Mouse (Mus musculus) G1E (cell line): ENCODE results near the gene Vwa5b2.

ENCODE experiments used
- CTCF ChIP-seq: IDR thresholded peaks from 2 replicates; pipeline ENCODE4 v1.5.1; 2012; ENCODE audit warnings: low read depth, low read length, inconsistent platforms, mixed read lengths
- GATA1 ChIP-seq: IDR thresholded peaks from 2 replicates; pipeline ENCODE4 v1.6.1; 2012; ENCODE audit warnings: borderline replicate concordance, low read length, inconsistent platforms, mixed read lengths

GRCm38 (mm10) chr16:20638367-20638766 is 49.1 kb downstream of the Vwa5b2 start:
- TF ChIP-seq CTCF: no peak
- TF ChIP-seq GATA1: no peak
